Mouse (Mus musculus) ES-Bruce4 (cell line): Measurements from ENCODE around the gene Ddr2. TPM values are rescaled to one million over a fixed set of nuclear protein-coding genes. Genes with fewer than 3 reads are reported as not detected.
A peak's percentile ranks its signal among the peaks of the same experiment; 100 is the strongest.

Experiments
- H3K27ac ChIP-seq: 2 replicates; pipeline ENCODE4 v1.5.1; 2012; ENCODE audit warnings: low read length, inconsistent platforms; ENCODE audit not compliant: insufficient read depth
- H3K27me3 ChIP-seq: 2 replicates; pipeline ENCODE4 v1.6.1; 2012; ENCODE audit warnings: mild to moderate bottlenecking, low read length, inconsistent platforms; ENCODE audit not compliant: control insufficient read depth, poor library complexity, insufficient read depth, severe bottlenecking
- H3K36me3 ChIP-seq: 2 replicates; pipeline ENCODE4 v1.6.1; 2012; ENCODE audit warnings: inconsistent platforms, mild to moderate bottlenecking, low read length, moderate library complexity; ENCODE audit not compliant: control insufficient read depth, poor library complexity, insufficient read depth, severe bottlenecking
- H3K4me1 ChIP-seq: one replicate; pipeline ENCODE4 v1.8.1; 2011; ENCODE audit warnings: low read length; ENCODE audit not compliant: control insufficient read depth, insufficient read depth
- H3K4me3 ChIP-seq: 2 replicates; pipeline ENCODE4 v1.5.1; 2011; ENCODE audit warnings: low read depth, mild to moderate bottlenecking, low read length
- H3K9ac ChIP-seq: 2 replicates; pipeline ENCODE4 v1.6.1; 2012; ENCODE audit warnings: low read depth, mild to moderate bottlenecking, inconsistent platforms; ENCODE audit not compliant: poor library complexity, severe bottlenecking
- H3K9me3 ChIP-seq: replicated peaks from 2 replicates; pipeline ENCODE4 v1.6.1; 2012; ENCODE audit warnings: mild to moderate bottlenecking, low read length, inconsistent platforms; ENCODE audit not compliant: control insufficient read depth, poor library complexity, insufficient read depth, severe bottlenecking
- CTCF ChIP-seq: IDR thresholded peaks from one replicate; pipeline ENCODE4 v1.8.1; 2011; ENCODE audit warnings: low read depth, low read length
- EP300 ChIP-seq: IDR thresholded peaks from 2 replicates; pipeline ENCODE4 v1.6.1; 2011; ENCODE audit warnings: low read depth, low read length; ENCODE audit not compliant: insufficient read depth
- POLR2A ChIP-seq: IDR thresholded peaks from one replicate; pipeline ENCODE4 v1.8.1; 2011; ENCODE audit warnings: low read length; ENCODE audit not compliant: insufficient read depth
- polyA plus RNA-seq: library from polyadenylated mRNA; stranded (reverse); fragments of >200 nt; gene quantifications from 2 replicates; pipeline ENCODE4 v1.2.4, GENCODE M21; 2011; ENCODE audit warnings: low read depth; ENCODE audit not compliant: missing spikeins, insufficient read depth, insufficient read length

Ddr2 gene
- polyA plus RNA-seq, 1 experiment = 1.7 TPM

DNA sequence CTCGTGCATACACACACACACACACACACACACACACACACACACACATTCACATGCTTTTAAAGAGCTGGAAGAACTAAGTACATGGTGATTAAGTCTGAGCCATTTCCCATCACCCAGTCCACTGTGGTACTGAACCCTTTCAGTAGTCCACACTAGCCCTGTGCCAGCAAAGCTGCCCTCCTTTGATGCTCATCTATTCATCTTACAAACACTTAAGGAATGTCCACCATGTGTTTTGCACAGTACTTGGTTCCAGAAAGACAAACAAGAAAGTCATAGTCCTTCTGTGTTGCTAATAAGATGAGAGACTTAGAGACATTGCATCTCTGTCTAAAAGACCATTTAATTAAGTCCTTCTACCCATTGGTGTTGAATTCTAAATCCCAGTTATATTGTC, 29.7 kb downstream of the Ddr2 start:
- Histone ChIP-seq H3K9me3 (no peaks in the 10 kb centered on the region), H3K27me3 (no peaks in the 10 kb centered on the region), H3K27ac (no peak overlapping the region), H3K4me1 (no peaks in the 10 kb centered on the region), H3K4me3 (no peak overlapping the region), H3K9ac (no peak overlapping the region), H3K36me3 (no peaks in the 10 kb centered on the region)
- TF ChIP-seq EP300 (no peak), CTCF (no peak), POLR2A (no peak)

DNA sequence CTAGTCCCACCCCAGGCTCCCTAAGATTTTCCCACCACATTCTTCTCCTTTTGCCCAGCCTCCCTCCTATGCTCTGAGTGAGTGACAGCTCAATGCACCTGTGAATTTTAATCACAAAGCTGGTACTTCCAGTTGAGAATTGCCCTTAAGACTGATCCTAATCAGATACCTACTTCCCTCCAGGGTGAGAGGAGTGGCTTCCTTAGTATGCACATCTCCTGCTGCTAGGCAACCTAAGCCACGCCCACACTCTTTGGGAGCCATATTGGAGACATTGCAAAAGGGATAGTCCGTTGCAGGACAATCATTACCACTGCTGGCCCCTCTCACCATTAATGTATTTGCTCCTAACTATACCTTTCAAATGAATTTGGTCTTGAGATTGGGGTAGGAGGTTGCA, 31.1 kb downstream of the Ddr2 start:
- Histone ChIP-seq H3K9ac (no peak overlapping the region), H3K27me3 (no peaks in the 10 kb centered on the region), H3K9me3 (no peaks in the 10 kb centered on the region), H3K4me1 (no peaks in the 10 kb centered on the region), H3K27ac (no peak overlapping the region), H3K36me3 (no peaks in the 10 kb centered on the region), H3K4me3 (no peak overlapping the region)
- TF ChIP-seq CTCF = no peak
- no peak for TF ChIP-seq EP300
- no peak for TF ChIP-seq POLR2A

DNA sequence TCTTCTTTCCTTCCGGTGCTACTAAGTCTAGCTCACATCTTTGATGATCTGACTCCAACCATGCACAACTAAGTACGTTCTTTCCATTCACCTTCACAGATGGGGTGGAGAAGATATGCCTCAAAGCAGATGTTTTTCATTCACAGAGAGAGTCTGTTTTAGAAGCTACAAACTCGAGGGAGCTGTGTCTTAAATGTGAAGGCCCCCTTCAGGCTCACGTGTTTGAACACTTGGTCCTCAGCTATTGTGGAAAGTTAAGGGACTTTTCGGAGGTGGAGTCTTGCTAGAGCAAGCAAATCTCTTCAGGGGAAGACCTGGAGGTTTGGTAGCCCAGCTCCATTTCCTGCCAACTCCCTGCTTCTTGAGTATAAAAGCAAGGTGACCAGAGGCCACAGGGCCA, 34.2 kb downstream of the Ddr2 start:
- H3K36me3 ChIP-seq = no peaks in the 10 kb centered on the region

GRCm38 (mm10) chr1:170073768-170074167, 36.8 kb downstream of the Ddr2 start:
- Histone ChIP-seq H3K27ac (no peak overlapping the region), H3K4me1 (no peaks in the 10 kb centered on the region), H3K27me3 (no peaks in the 10 kb centered on the region), H3K9ac (no peak overlapping the region), H3K9me3 (no peaks in the 10 kb centered on the region), H3K4me3 (peak overlapping the region; percentile 13; the same call in 1 of the 2 replicates), H3K36me3 (no peaks in the 10 kb centered on the region)
- no peak for TF ChIP-seq EP300
- TF ChIP-seq CTCF = no peak
- no peak for TF ChIP-seq POLR2A

More for the DNA sequence above, 34.2 kb downstream of the Ddr2 start:
- Histone ChIP-seq H3K27me3 (no peaks in the 10 kb centered on the region), H3K4me1 (no peaks in the 10 kb centered on the region), H3K4me3 (no peak overlapping the region), H3K27ac (no peak overlapping the region), H3K9me3 (no peaks in the 10 kb centered on the region), H3K9ac (no peak overlapping the region)
- no peak for TF ChIP-seq POLR2A
- TF ChIP-seq EP300 = no peak
- TF ChIP-seq CTCF = no peak

DNA sequence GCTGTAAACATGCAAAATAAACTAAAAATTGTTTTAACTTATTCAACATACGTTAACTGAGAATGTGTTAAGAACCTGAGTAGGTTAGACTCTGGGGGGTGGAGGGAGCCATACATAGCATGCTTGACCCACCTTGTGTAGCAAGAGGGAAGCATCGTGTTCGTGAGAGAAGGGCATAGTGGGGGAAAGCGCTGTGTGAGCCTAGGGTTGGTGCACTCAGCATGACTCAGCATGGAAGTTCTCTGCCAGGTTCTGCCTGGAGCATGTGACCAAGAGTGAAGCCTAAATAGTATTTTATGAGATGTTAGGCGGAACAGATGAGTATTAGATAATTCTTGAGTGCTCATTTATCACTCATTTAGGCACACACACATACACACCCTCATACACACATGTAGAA, 41.4 kb downstream of the Ddr2 start:
- TF ChIP-seq POLR2A (no peak), CTCF (no peak), EP300 (no peak)
- H3K27me3 ChIP-seq = no peaks in the 10 kb centered on the region
- H3K9me3 ChIP-seq = no peaks in the 10 kb centered on the region
- no peak overlapping the region for H3K27ac ChIP-seq
- no peak overlapping the region for H3K9ac ChIP-seq
- no peak overlapping the region for H3K4me3 ChIP-seq
- no peaks in the 10 kb centered on the region for H3K4me1 ChIP-seq
- H3K36me3 ChIP-seq = no peaks in the 10 kb centered on the region

DNA sequence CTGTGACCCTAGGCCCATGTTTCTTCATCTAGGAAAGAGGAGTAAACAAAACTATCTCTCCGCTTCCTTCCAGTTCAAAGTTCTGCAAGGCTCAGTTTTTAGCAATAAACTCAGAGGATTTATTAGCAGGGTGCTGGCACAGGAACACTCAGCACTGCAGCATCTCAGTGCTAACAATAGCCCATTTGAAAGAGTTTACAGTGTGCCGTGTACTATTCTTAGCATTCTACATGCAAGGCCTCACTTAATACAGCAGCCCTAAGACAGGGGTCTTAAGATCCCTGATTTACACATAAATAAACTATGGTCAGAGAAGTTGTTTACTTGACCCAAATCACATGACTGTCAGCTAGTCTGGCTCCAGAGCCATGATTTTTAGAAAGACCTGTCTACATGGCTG, 44.6 kb downstream of the Ddr2 start:
- no peak overlapping the region for H3K9ac ChIP-seq
- H3K4me3 ChIP-seq = no peak overlapping the region
- no peak for TF ChIP-seq EP300
- TF ChIP-seq CTCF = no peak
- no peak for TF ChIP-seq POLR2A
- no peak overlapping the region for H3K27ac ChIP-seq
- no peaks in the 10 kb centered on the region for H3K9me3 ChIP-seq
- no peaks in the 10 kb centered on the region for H3K36me3 ChIP-seq
- H3K4me1 ChIP-seq = no peaks in the 10 kb centered on the region
- H3K27me3 ChIP-seq = no peaks in the 10 kb centered on the region
